Mouse (Mus musculus): Measurements from ENCODE around the gene Pclo. TPM values are rescaled to one million over a fixed set of nuclear protein-coding genes. Genes with fewer than 3 reads are reported as not detected.
A peak's percentile ranks its signal among the peaks of the same experiment; 100 is the strongest.

Gene Pclo
- polyA plus RNA-seq, 1 experiment from 2014 or later: 8.0 TPM

- H3K4me3 ChIP-seq: no peak overlapping the region
- no peaks in the 10 kb centered on the region for H3K9me3 ChIP-seq
- no peak overlapping the region for H3K27ac ChIP-seq (replicated peaks)
- ATAC-seq (replicated peaks): no peak; the same call in 1 of the 2 replicates
- H3K9ac ChIP-seq (replicated peaks): no peak overlapping the region
- no peak overlapping the region for H3K4me2 ChIP-seq (replicated peaks)
- no peaks in the 10 kb centered on the region for H3K27me3 ChIP-seq
- H3K4me1 ChIP-seq: no peaks in the 10 kb centered on the region
- H3K36me3 ChIP-seq: no peaks in the 10 kb centered on the region
These were observed 186.2 kb downstream of the Pclo start for GRCm38 (mm10) chr5:14700900-14701299.

DNA sequence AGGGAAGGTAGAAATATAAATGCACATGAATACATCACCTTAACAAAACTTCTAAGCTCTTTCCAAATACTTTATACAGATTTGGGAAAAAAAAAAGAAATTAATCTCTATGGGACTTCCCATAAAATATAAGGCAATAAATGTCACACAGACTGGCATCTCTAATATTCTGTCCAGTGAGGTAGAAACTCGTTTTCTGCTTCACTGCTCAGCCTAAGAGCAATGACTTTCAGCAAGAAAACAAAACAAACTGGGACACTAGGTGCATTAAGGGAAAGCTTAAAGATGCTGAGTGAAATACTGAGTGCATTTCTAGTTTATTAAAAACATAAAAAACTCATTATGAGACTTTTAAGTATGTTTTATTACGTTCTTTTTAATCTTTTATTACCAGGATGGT is 190.7 kb downstream of the Pclo start:
- WGBS: 56% methylated on average over 2 of the region's 2 CpGs
- H3K9ac ChIP-seq (replicated peaks): no peak overlapping the region
- no peaks in the 10 kb centered on the region for H3K27me3 ChIP-seq
- H3K36me3 ChIP-seq: no peaks in the 10 kb centered on the region
- H3K4me2 ChIP-seq (replicated peaks): no peak overlapping the region
- no peak overlapping the region for H3K4me3 ChIP-seq
- no peak for ATAC-seq (replicated peaks)
- no peak overlapping the region for H3K27ac ChIP-seq (replicated peaks)
- H3K9me3 ChIP-seq: no peaks in the 10 kb centered on the region
- H3K4me1 ChIP-seq: no peaks in the 10 kb centered on the region

GRCm38 (mm10) chr5:14707311-14707710 is 192.6 kb downstream of the Pclo start:
- WGBS: 79% methylated on average over 4 of the region's 4 CpGs
- Histone ChIP-seq H3K4me3 (no peak overlapping the region), H3K9ac (replicated peaks) (no peak overlapping the region), H3K36me3 (no peaks in the 10 kb centered on the region), H3K4me2 (replicated peaks) (no peak overlapping the region), H3K4me1 (no peaks in the 10 kb centered on the region), H3K9me3 (no peaks in the 10 kb centered on the region), H3K27me3 (no peaks in the 10 kb centered on the region), H3K27ac (replicated peaks) (no peak overlapping the region)
- ATAC-seq (replicated peaks): no peak

DNA sequence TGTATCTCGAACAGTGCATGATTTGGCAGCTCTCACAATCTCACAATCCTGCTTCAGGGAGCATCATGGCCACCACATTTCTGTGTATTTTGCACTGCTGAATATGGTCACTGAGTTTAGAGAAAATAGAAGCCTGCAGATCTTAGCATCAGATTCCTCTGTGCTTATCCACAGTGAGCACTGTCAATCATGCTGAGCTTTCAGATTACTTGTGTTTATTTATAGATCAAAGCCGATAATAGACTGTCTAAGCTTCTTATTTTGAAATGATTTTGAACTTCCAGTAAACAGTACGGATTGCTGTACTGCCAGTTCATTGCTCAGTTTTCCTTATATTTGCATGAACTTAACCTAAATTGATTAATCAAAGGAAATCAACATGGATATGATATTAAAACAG is 208.9 kb downstream of the Pclo start:
- 82% methylated on average over 3 of the region's 3 CpGs for WGBS
- Histone ChIP-seq H3K4me2 (replicated peaks) (no peak overlapping the region), H3K4me1 (no peaks in the 10 kb centered on the region), H3K9ac (replicated peaks) (no peak overlapping the region), H3K27me3 (no peaks in the 10 kb centered on the region), H3K4me3 (no peak overlapping the region), H3K36me3 (0 out of 2 replicates have a peak, but pooled peaks cover 2% of the 10 kb centered on the region), H3K9me3 (no peaks in the 10 kb centered on the region), H3K27ac (replicated peaks) (no peak overlapping the region)
- no peak for ATAC-seq (replicated peaks)

GRCm38 (mm10) chr5:14728676-14729253 is 214.0 kb downstream of the Pclo start:
- Histone ChIP-seq H3K27ac (replicated peaks) (no peak overlapping the region), H3K9me3 (no peaks in the 10 kb centered on the region), H3K36me3 (0 out of 2 replicates have a peak, but pooled peaks cover 2% of the 10 kb centered on the region), H3K27me3 (no peaks in the 10 kb centered on the region), H3K9ac (replicated peaks) (no peak overlapping the region), H3K4me3 (no peak overlapping the region), H3K4me1 (no peaks in the 10 kb centered on the region), H3K4me2 (replicated peaks) (no peak overlapping the region)
- WGBS: 90% methylated on average over 3 of the region's 3 CpGs
- no peak for ATAC-seq (replicated peaks)

DNA sequence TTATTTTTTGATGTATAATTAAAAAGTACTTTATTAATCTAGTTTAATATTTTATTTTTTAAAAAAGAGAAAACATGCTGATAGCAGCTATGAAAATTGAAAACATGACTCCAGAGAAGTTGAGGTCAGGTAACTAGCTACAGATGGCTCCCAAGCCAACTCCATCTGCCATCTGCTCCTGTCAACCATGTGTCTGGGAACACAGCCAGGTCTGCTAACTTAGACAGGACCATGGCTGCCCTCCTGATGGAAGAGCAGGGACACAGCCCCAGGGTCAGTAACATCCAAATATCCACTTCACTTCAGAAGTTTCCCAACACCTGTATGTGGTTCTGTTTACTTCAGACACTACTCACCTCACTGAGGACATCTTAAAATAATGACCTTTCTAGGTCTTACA is 236.2 kb downstream of the Pclo start:
- H3K4me3 ChIP-seq: no peak overlapping the region
- no peak; the same call in 1 of the 2 replicates for ATAC-seq (replicated peaks)
- H3K36me3 ChIP-seq: no peaks in the 10 kb centered on the region
- H3K27me3 ChIP-seq: no peaks in the 10 kb centered on the region
- no peak overlapping the region for H3K4me2 ChIP-seq (replicated peaks)
- H3K27ac ChIP-seq (replicated peaks): no peak overlapping the region
- no peak overlapping the region for H3K9ac ChIP-seq (replicated peaks)
- no peaks in the 10 kb centered on the region for H3K4me1 ChIP-seq
- no peaks in the 10 kb centered on the region for H3K9me3 ChIP-seq

DNA sequence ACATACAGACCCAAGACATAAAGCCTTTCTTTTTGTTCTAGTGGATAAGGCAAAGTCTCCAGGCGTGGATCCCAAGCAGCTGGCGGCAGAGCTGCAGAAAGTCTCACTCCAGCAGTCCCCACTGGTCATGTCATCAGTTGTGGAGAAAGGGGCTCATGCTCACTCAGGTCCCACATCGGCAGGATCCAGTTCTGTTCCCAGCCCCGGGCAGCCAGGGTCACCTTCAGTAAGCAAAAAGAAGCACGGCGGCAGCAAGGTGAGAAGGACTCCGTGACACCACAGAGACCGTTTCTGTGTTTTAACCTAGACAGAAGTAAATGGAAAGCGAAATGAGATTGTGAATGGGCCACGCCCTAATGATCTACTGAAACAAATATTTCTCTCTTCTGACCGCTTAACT is 252.0 kb downstream of the Pclo start:
- H3K4me1 ChIP-seq: no peaks in the 10 kb centered on the region
- H3K9me3 ChIP-seq: no peaks in the 10 kb centered on the region
- H3K36me3 ChIP-seq: peaks cover 8% of the 10 kb centered on the region; the same call in 1 of the 2 replicates
- 92% methylated on average over 11 of the region's 11 CpGs for WGBS
- H3K4me2 ChIP-seq (replicated peaks): no peak overlapping the region
- no peak overlapping the region for H3K4me3 ChIP-seq
- no peak for ATAC-seq (replicated peaks)
- H3K9ac ChIP-seq (replicated peaks): no peak overlapping the region
- no peaks in the 10 kb centered on the region for H3K27me3 ChIP-seq
- H3K27ac ChIP-seq (replicated peaks): no peak overlapping the region

DNA sequence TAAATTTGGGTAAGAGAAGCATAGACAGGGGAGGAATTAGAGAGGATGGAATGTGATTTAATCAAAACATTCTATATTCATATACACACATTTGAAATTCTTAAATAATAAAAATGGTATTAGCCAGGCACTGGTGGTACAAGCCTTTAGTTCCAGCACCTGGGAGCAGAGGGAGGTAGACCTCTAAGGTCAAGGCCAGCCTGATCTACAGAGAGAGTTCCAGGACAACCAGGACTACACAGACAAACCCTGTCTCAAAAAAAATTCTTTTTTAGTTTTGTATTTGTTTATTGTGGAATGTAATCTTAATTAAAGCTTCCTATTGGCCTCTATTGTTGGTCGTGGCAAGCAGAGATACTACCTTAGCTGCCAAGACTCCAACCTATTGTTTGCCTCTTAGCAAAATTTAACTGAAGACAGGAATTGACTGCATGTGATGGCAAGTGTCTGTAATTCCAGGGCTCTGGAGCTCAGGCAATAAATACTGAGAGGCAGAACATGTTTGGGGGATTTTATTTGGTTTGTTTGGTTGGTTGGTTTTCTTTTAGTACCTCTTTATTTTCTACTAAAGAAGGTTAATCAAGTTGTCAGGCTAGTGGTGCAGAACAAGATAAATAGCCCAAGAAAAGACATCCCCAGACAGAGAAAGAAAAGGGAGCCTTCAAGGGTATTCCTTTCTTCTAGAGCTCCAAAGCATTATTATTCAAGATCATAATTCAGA is 267.8 kb downstream of the Pclo start:
- no peak overlapping the region for H3K9ac ChIP-seq (replicated peaks)
- WGBS: 45% methylated on average over 1 of the region's 1 CpGs

DNA sequence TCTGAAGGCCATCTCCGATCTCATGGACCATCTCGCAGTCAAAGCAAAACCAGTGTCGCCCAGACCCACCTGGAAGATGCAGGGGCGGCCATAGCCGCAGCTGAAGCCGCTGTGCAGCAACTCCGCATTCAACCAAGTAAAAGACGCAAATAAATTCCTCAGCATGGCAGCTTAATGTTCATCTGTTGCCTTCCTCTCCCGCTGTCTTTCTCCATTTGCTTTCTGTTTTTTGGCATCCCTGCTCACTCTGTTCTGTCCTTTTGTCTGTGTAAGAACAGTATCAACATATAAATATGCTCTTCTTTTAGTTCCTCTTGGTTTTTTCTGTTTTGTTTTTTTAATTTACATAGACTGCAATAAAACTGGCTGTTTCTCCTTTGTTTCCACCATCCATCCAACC is 279.2 kb downstream of the Pclo start:
- H3K27ac ChIP-seq (replicated peaks): no peak overlapping the region
- no peaks in the 10 kb centered on the region for H3K36me3 ChIP-seq
- H3K9ac ChIP-seq (replicated peaks): no peak overlapping the region
- WGBS: 90% methylated on average over 9 of the region's 9 CpGs
- H3K27me3 ChIP-seq: no peaks in the 10 kb centered on the region
- no peak for ATAC-seq (replicated peaks)
- H3K4me3 ChIP-seq: no peak overlapping the region
- H3K4me1 ChIP-seq: no peaks in the 10 kb centered on the region
- no peaks in the 10 kb centered on the region for H3K9me3 ChIP-seq
- H3K4me2 ChIP-seq (replicated peaks): no peak overlapping the region

More for the DNA sequence above, 267.8 kb downstream of the Pclo start:
- Histone ChIP-seq H3K4me2 (replicated peaks) (no peak overlapping the region), H3K36me3 (peaks cover 5% of the 10 kb centered on the region; the same call in 1 of the 2 replicates), H3K4me3 (no peak overlapping the region), H3K9me3 (no peaks in the 10 kb centered on the region), H3K27me3 (no peaks in the 10 kb centered on the region), H3K27ac (replicated peaks) (no peak overlapping the region), H3K4me1 (no peaks in the 10 kb centered on the region)
- ATAC-seq (replicated peaks): no peak

DNA sequence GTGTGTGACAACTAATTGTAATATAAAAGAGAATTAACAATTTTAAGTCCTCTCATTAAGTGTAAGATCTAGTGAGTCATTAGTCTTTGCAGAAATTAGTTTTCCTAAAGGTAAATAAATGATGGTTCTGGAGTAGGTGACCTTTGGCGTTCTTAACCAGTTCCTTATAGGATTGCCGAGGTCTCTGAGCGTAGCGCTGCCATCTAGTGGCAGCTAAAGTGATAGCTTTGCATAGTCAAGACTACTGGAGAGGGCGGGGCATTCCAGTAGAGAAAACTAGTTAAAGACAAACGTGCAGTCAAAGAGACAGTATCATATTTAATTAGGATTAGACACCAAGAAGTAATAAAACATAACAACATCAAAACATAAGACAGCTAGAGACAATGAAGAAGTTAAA is 292.4 kb downstream of the Pclo start:
- no peaks in the 10 kb centered on the region for H3K4me1 ChIP-seq
- no peaks in the 10 kb centered on the region for H3K27me3 ChIP-seq
- peak; percentile 86 for ATAC-seq (replicated peaks)
- no peaks in the 10 kb centered on the region for H3K36me3 ChIP-seq
- no peak overlapping the region for H3K4me3 ChIP-seq
- no peaks in the 10 kb centered on the region for H3K9me3 ChIP-seq
- H3K4me2 ChIP-seq (replicated peaks): no peak overlapping the region
- H3K27ac ChIP-seq (replicated peaks): no peak overlapping the region
- WGBS: 2% methylated on average over 6 of the region's 6 CpGs
- no peak overlapping the region for H3K9ac ChIP-seq (replicated peaks)

- Histone ChIP-seq H3K4me3 (no peak overlapping the region), H3K9me3 (no peaks in the 10 kb centered on the region), H3K27me3 (no peaks in the 10 kb centered on the region), H3K4me1 (peaks cover 11% of the 10 kb centered on the region), H3K9ac (replicated peaks) (no peak overlapping the region), H3K27ac (replicated peaks) (0 out of 2 replicates have a peak overlapping the region, but pooled peaks have one; percentile 40), H3K36me3 (no peaks in the 10 kb centered on the region), H3K4me2 (replicated peaks) (no peak overlapping the region)
- peak; percentile 37; the same call in 1 of the 2 replicates for ATAC-seq (replicated peaks)
- WGBS: 15% methylated on average over 1 of the region's 3 CpGs
These were observed 318.6 kb downstream of the Pclo start for GRCm38 (mm10) chr5:14833165-14833860.

DNA sequence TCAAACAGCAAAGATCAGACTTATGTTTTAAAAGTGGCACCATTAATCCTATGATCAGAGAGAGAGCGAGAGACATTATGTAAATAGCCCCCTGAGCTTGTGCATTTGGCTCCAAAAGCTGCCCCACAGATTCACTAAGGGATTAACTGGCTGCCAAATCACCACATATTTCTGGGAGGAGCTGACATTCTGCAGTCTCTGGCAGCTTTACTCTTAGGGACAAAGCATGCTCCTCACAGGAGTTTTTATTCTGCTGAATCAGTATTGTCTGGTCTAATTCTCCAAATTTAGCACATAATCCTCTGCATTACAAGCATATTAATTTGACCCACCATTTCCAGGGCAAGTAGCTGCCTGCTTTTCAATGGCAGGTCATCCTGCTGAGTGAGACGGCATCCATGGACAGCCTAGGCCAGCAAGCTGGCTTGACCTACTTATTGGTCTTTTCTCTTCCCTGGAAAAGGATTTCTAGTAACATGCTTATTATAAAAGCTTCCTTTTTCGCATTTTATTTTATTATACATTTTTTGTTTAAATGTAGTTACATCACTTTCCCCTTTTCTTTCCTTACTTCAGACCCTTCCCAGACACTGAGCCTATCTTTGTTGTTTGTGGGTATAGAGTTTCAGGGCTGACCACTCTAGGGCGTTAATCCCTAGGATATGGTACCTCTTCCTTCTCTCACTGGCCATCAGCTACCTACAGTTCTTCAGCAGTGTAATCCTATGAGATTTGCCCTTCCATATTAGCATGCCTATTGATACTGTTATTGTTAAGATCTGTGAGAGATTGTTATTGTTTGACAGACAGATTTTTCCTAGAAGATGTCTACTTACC is 319.7 kb downstream of the Pclo start:
- Histone ChIP-seq H3K27ac (replicated peaks) (peak overlapping the region; percentile 40; the same call in 1 of the 2 replicates), H3K4me2 (replicated peaks) (no peak overlapping the region), H3K9ac (replicated peaks) (no peak overlapping the region), H3K4me3 (no peak overlapping the region), H3K36me3 (no peaks in the 10 kb centered on the region), H3K9me3 (no peaks in the 10 kb centered on the region), H3K4me1 (peaks cover 11% of the 10 kb centered on the region), H3K27me3 (no peaks in the 10 kb centered on the region)
- peak; percentile 93 for ATAC-seq (replicated peaks)
- WGBS: 40% methylated on average over 4 of the region's 4 CpGs

Measured in forebrain, embryonic 15.5 days (tissue).